Mouse (Mus musculus): ENCODE results near the gene Rfx1. TPM values are rescaled to one million over a fixed set of nuclear protein-coding genes. Genes with fewer than 3 reads are reported as not detected.

Rfx1 gene
- total RNA-seq, 4 experiments from 2014 or later, result 3.1 to 4.9 (median 3.8) TPM

DNA sequence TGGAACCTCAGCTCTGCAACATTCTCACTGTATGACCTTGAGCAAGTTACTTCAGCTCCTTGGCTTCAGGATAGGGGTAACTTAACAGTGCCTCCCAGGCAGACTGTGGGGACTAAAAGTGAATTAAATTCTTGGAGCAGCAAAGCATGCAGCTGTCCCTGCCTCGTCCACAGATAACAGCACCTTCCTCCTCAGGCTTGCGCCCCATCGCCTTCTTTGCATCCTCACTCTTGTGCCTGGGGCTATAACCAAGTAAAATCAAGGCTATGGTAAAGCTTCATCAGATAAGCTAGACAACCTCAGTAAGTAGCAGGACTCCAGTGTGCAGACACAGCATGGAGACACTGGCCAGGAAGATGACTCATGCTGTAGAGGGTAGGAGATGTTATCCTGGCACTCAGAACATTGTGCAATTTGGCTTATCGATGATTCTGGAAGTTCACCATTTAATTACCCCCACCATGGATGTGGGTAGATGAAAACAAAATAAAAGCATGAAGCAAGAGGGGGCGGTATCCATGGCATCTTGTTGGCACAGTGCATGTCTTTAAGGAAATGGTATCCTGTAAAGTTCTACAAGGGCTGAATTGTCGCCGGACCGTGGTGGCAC, 78.1 kb downstream of the Rfx1 start:
- no peak for DNase-seq (ENCODE audit: low spot score in 2 of 2)

Small RNA genes lying within 50 kb of the gene (microRNA-seq; reads per million reads assigned to microRNA genes)
- not detected for gene Mir709

Other genes with a start within 250 kb of the Rfx1 start
- gene Adgrl1, start 166.7 kb upstream of the Rfx1 start, total RNA-seq (2022), result 10 to 100 TPM in 2 of 4 experiments, 1 to 10 TPM in 2; 9.8 to 17.5 (median 12.5) TPM
- gene Gm10644, start 111.6 kb upstream of the Rfx1 start, total RNA-seq (2022), result under 1 TPM; 0.24 to 0.94 (median 0.58) TPM
- gene Asf1b, start 111.3 kb upstream of the Rfx1 start, total RNA-seq (2022), result under 1 TPM; 0.31 to 0.56 (median 0.41) TPM
- 100 to 1,000 TPM; 144 to 161 (median 159) TPM for gene Prkaca, start 93.8 kb upstream of the Rfx1 start, total RNA-seq (2022)
- gene Samd1, start 69.2 kb upstream of the Rfx1 start, total RNA-seq (2022), result 10 to 100 TPM; 14.6 to 17.7 (median 16.2) TPM
- not detected for gene 1700067K01Rik, start 65.3 kb upstream of the Rfx1 start, total RNA-seq (2022)
- gene 2210011C24Rik, start 54.7 kb upstream of the Rfx1 start, total RNA-seq (2022), result 1 to 10 TPM; 1.1 to 3.9 (median 2.5) TPM
- under 1 TPM in 2 of 4 experiments, not detected in 2; 0.11 to 0.16 TPM for gene Palm3, start 45.4 kb upstream of the Rfx1 start, total RNA-seq (2022)
- gene Il27ra, start 24.2 kb upstream of the Rfx1 start, total RNA-seq (2022), result under 1 TPM; 0.27 to 0.56 (median 0.43) TPM
- gene Rln3, start 21.8 kb upstream of the Rfx1 start, total RNA-seq (2022), result not detected
- 1 to 10 TPM in 2 of 4 experiments, under 1 TPM in 2; 0.77 to 1.4 (median 1.1) TPM for gene Gm10643, start 1.7 kb upstream of the Rfx1 start, total RNA-seq (2022)
- 1 to 10 TPM; 4.3 to 5.2 (median 4.7) TPM for gene Dcaf15, start 37.9 kb downstream of the Rfx1 start, total RNA-seq (2022)
- not detected for gene Podnl1, start 59.2 kb downstream of the Rfx1 start, total RNA-seq (2022)
- gene Cc2d1a, start 81.1 kb downstream of the Rfx1 start, total RNA-seq (2022), result 10 to 100 TPM; 14.0 to 20.0 (median 15.4) TPM
- gene 4930432K21Rik, start 81.2 kb downstream of the Rfx1 start, total RNA-seq (2022), result under 1 TPM; 0.16 to 0.46 (median 0.30) TPM
- not detected for gene Nanos3, start 118.4 kb downstream of the Rfx1 start, total RNA-seq (2022)
- gene Zswim4, start 170.2 kb downstream of the Rfx1 start, total RNA-seq (2022), result 1 to 10 TPM; 6.8 to 7.9 (median 7.0) TPM
- gene D8Ertd738e, start 182.9 kb downstream of the Rfx1 start, total RNA-seq (2022), result 100 to 1,000 TPM; 142 to 179 (median 152) TPM
- gene Mri1, start 190.5 kb downstream of the Rfx1 start, total RNA-seq (2022), result 10 to 100 TPM; 13.3 to 18.8 (median 16.4) TPM
- 1 to 10 TPM; 4.7 to 8.2 (median 5.8) TPM for gene Ccdc130, start 203.5 kb downstream of the Rfx1 start, total RNA-seq (2022)

Measured in gastrocnemius, adult 8-10 months (tissue).